Mouse (Mus musculus) gastrocnemius, postnatal 25 days (tissue): ENCODE measurements at regions not wholly inside any gene's neighbourhood (a gene's known extent, or its start where the extent isn't known, plus 50 kb on each side); places are given as distances from the start of the nearest gene placed in this dataset.

ENCODE experiments used
- DNase-seq: peaks from one replicate; pipeline ENCODE4 v3.0.0; 2022

DNA sequence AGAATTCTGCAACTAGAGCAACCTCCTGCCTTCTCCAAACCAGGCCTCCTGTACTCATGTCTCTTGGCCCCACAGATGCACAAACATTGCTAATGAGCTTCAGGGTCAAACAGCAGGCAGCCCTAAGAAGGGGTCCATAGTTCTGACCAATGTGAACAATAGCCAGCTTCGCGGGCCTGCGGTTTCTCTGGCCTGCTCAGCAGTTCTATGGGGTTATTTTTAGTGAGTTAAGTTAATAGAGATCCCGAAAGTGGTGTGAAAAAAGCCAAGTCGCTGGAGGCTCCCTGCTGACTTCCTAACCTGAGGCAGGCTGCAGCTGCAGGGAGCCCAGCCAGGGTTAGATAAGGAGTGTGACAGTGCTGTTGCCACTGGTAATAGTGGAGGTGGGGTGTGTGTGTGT, 106.6 kb downstream of the Pdcd6ip start:
- no peak for DNase-seq

DNA sequence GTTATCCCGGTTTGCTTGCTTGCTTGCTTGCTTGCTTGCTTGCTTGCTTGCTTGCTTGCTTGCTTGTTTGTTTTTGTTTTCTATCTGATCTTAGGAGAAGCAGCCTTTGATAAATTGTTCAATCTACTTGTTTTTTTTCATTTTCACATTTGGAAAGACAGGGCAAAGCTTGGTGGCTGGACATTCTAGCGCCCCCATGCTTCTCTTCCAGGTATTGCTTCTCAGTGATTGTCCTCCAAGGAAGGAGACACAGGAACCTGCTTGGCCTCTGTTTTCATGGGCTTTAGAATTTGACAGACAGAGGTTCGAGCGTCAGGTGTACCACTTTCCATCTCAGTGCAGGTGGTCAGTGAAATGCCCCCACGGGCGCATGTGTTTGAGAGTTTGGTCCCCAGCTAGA, 120.8 kb downstream of the Pdcd6ip start:
- DNase-seq = no peak

DNA sequence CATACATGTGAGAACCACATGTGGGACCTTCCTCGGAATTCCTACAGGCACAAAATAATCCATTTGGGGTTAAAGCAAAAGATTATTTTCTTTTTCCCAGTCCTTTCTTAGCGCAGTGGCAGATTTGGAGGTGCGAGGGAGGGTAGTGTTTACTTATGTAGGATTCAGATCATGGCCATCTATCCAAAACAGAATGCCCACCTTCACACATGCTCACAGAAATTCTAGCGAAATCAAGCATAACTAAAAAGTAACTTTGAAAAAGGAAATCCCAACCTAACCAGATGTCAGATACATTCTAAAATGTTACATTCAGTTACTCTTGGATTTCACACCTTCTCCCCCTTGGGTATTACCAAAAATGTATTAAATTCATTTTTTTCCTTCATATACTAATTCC, 121.6 kb downstream of the Pdcd6ip start:
- no peak for DNase-seq

DNA sequence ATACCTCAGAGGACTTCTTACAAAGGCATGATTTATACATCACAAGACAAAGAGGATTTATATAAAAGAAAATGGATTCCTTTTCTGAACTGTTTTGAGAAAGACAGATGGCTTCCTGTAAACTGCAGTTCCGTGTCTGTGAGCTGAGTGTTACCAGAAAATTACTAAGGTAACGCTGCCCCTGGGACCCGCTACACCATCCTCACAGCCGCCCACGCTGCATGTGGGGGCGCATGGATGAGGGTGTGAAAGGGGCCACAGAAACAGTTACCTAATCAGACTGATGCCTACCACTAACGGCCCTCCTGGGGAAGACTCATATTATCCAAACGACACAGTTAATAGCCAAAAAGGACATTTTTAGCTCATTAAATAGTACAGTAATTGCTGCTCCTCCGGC, 129.8 kb downstream of the Pdcd6ip start:
- DNase-seq = no peak

DNA sequence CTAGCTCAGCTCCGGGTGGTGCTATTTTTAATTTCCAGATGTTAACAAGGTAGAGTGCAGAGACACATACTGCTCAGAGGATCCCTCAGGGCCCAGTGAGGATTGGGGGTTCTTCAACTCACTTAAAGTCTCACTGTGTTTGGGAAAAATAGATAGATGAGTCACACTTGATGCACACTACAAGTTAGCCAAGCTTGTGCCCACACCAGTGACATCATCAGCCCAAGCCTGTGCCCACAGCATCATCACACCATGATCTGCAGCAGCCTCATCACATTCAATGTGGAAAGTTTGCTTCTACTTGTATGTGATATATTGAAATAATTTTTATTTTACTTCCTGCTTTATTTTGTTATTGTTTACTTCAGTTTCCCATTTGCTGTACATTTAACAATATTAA, 139.2 kb downstream of the Pdcd6ip start:
- DNase-seq = no peak

DNA sequence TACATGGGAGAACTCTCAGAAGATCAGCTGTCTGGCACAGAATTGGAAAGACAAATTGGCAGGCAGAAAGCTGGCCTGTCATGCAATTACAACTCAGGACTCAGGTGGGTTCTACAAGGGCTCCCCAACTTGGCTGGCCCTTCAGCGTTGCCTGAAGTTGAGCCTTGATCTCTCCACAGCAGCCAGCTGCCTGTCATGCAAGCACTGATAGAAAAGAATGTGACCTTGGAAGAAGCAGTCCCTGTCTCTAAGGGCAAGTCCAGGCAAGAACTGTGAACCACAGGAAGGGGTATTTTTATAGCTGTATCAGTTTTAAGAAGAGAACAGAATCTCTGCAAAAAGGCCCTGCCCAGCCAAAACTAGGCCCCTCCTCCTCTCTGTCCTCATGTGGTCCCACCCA, 140.4 kb downstream of the Pdcd6ip start:
- no peak for DNase-seq

DNA sequence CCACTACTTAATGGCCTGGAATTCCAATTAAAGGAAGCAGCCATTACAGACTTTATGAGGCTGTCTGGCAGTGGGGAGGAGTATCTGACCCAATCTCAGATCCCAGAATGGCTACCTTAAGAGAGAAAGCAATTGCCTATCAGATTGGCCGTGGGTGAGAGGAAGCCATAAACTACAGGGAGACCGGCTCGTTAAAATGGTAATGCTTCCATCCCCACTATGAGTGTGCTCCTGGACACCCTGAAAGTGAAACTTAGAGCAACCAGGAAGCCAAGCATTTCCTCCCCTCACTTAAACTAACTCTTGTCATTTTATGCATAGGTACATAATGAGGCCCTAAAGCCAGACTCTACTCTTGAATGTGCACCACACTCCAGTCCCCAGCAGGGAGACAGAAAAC, 141.4 kb downstream of the Pdcd6ip start:
- DNase-seq = no peak

DNA sequence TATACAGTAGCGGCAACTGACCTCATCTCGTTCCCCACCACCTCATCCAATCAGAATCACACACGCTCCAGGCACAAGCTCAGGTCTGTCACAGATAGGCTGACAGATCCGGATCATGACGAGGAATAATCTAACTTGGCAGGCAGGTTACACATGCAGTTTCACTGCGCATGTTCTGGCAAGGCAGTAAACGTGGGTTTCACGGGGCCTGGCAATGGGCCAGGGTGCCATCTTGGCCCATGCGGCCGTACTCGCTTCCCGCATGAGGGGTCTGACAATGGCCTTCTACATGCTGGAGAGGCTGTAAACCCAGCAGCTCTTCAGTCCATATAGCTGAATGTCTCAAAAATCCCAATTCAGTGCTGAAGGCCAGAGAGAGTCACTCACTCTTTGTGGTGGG, 154.1 kb downstream of the Pdcd6ip start:
- DNase-seq = no peak

DNA sequence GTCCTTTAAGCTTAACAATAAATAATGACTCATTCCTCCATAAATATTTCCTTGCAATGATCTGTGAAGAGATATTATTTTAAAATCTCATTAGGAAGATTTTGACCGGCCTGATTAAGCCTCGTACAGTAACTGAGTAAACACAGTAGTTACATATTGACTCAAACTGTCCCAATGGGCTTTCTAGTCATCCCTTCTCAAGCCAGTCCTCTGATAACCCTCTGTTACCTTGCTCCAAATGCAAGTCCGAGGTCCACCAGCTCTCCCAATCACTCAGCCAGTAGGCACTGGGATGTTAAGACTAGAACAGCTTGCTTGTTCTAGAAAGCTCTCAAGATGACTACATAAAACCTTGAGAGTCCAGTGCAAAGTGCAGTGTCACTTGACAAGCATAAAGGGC, 160.6 kb downstream of the Pdcd6ip start:
- no peak for DNase-seq

DNA sequence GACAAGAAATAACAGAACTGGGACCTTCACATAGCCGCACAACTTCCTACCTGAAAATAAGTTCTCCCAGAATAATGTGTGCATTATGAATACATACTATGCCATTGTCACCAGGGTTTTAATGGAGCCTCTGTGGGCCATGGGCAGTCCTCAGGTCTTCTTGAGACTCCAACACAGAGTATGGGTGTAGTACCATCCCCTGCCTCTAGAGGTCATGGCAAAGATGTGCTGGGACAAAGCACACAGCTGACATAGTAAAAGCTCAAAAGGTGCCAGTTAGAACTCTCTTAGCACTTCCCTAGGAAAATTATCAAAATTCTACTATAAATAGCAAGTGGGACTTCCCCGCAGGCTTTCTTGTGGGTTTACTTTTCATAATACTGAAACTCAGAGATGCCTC, 179.5 kb downstream of the Pdcd6ip start:
- no peak for DNase-seq

DNA sequence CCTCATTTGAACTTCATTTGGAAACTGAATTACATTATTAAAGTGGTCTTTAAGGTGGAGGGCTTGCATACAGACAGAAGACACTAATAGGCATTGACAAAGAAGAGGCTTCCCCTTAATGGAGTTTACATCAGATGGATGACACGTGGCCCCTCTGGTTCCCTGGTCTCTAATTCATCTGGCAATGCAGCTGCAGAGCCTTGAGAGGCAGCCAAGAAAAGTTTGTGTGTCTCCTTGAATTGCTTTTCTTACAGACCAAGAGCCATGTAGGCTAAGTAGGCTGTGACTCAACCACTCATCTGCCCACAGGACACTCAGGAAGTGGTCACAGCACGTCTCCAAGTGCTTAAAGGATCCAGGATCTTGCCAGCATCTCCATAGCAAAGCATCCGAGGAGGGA, 183.8 kb downstream of the Pdcd6ip start:
- no peak for DNase-seq

DNA sequence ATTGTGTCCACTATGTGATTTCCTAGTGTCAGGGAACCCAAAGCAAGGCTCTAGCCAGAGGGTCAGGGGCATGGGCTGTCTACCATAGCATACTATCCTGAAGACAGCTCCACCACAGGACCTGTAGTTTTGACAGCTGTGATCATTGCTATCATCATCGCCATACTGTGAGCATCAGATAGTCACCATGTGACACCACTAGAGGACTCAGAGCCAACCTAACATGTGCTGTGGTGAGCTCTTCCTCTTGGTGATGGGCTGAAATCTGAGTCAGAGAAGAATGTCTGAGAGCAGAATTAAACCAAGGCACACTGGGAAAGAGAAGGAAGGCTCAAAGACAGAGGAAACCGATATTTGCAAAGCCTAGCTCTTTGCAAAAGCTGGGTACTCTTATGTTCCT, 184.9 kb downstream of the Pdcd6ip start:
- DNase-seq = no peak

DNA sequence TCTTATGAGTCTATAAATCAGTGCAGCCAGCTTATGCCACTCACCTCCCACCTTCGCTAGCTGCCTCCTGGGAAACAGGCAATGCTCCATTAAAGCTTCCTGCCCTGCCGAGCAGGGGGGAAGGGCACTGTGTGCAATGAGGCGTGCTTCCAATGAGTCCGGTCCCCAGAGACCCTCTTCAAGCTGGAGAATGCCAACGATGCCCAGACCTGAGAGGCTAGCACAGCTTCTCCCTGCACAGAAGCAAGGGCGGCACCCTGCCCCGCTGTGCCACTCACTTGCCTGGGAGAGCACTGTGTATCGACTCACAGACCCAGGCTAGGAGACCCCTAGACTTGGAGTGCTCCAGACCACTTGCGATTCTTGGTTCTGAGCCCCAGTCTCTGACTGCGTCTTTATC, 188.3 kb downstream of the Pdcd6ip start:
- no peak for DNase-seq

DNA sequence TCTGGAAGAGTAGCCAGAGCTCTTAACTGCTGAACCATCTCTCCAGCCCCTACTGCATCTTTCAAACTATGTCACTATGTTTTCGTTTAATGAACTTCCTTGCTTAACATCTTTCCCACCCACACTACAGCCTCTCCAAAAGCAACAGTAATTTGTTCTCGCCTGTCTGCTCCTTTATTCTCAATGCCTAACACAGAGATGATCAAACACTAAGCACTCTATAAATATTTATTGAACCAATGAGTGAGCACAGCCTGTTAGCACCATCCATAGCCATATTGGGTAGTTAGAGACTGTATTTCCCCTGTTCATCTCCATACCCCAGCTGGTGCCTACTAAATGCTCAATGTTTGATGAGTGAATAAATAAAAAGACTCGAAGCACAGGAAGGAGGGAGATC, 189.6 kb downstream of the Pdcd6ip start:
- no peak for DNase-seq

DNA sequence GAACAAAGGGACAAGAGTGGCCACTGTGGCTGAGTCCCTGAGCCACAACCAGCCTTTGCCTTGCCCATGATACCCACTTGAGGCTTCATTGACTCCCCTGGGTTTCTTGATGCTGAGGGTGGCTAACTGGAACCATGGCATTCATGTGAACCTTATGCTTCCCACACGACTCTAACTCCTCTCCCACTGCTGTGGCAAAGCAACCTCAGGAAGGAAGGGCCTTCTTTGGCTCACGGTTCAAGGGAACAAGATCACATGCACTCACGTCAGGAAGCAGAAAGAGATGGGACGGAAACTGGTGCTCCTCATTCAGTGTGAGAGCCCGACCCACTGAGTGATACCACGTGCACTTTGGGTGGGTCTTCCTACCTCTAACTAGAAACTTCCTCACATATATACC, 190.3 kb downstream of the Pdcd6ip start:
- no peak for DNase-seq

DNA sequence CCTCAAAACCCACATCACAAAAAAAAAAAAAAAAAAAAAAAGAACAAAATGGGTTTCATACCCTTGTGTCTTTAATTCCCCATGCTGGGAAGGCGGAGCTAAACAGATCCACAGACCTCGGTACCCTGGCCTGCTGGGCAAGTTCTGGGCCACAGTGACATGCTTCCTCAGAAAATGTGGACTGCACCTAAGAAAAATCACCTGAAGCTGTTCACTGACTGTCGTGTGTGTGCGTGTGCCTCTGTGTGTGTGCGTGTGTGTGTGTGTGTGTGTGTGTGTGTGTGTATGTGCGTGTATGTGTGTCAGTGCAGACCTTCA, 192.4 kb downstream of the Pdcd6ip start:
- no peak for DNase-seq

DNA sequence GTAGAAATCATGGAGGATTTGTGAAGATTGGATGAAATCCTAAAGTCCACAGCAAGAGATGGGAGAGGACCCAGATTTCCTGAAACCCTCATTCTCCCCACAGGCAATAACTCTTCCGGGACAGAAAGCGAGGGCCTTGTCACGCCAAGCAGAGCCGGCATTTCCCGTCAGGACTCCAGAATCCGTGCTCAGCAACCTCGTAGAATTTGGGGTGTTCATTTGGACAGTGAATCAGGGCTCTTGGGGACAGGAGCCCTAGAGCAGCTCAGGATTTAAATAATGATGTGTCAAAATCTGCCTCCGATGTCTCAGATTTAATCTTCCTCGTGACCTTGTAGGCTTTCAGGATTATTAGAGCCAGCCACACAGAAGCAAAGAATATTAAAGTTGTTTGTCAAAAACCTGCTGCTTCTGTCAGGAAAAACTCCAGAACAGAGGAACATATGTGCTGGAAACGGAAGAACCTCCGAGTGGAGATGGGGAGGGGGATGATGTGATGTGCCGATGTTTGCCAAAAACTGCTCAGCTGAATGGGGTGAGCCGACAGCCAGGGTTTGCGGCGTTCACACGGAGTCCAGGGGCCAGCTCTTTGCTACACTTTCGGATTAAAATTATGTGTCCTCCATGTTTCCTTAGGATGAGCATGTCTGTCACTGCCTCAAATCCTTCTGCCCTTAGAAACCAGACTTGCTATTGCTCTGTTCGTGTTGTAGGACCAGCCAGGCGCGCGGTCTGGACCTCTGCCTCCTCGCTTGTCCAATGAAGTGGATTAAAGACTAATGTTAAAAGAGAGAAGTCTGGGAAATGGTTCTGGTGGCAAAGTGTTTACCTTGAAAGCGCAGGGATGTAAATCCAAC, 193.0 kb downstream of the Pdcd6ip start:
- DNase-seq = no peak

DNA sequence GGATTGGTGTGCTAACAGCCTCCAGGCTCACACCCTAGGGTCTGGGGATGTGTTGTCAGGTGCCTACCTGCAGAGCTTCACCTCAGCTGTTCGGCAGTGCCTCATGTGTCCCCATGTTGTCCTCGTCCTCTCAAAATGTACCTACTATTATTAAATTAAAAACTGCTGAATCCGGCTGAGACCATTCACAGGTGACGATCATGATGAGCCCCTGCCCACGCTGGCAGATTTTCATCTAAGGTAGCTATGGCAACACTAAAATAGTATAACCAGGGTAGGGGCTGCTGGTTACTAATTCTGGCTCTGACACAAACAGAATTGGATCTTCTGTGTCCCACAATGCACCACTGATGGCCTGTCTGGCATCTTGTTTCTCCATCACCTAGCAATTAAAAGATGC, 196.8 kb downstream of the Pdcd6ip start:
- DNase-seq = no peak

DNA sequence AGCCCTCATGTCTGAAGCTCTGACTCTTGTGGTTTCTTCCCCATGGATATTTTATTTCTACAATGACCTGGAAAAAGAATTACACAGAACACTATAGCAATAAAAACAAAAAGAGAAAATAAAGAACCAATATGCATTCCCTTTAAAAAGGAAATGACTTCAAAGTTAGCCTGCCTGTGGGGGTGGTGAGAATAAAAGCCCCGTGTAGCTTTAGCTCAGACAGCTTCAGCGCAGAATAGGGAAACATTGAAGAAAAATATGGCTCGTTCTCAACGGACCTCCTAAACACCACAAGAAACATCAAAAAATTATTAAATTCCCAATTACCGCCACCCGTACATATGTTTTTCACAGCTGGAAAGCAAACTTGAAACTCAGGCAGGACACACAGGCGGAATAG, 198.7 kb downstream of the Pdcd6ip start:
- DNase-seq = no peak

DNA sequence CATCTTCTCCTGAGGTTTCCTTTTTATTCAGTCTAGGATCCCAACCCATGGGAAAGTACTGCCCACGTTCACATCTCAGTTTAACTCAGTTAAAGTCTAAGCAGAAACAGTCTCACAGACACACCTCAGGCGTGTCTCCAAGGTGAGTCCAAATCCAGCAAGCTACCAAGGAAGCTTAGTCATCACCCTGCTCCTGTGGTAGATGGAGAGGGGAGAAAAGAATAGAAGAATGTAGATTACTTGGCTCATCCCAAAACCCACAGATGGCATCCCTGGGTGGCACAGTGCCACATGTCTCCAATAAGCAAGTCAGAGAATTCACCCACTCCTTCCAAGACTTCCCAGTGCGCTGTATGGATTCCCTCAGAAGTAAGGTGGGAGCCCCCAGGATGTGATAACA, 199.2 kb downstream of the Pdcd6ip start:
- DNase-seq = no peak

DNA sequence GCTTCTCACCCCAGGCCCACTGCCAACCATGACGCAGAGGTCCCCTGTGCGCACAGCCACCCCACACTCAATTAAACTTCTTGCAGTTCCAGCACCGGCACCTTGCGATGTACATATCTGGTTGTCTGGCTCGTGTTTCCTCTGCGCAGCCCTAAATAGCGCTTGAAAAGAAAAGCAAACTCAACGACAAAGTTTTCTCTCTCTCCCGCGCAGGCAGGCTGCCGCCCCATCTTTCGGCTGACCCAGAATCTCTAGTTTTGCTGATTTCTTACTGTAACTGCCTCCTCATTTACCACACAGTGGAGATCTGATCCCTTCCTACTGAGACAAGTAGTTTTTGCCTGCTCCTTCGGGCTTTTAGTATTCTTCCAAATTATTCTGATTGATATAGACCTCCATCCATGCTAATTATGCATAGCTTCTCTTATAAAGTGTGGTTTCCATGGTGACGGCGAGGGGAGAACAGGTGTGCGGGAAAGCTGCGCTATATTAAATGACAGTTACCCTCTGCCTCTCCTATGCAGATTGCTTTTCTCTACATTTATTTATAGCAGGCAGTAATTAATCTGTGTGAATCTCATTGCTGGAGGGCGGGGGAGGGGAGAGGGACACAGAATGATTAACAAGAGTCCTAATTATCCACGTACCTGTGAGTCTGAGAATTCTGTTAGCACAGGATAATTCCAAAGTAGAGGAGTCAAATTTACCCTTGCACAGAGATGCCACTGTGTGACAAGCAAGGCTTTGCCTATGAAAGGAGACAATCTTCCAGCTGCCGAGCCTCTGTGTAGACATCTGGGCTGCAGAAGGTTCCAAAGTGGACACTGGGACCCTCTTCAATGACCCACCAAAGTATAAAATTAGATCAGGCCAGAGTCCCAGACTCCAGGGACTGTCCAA, 200.2 kb downstream of the Pdcd6ip start:
- DNase-seq = no peak

DNA sequence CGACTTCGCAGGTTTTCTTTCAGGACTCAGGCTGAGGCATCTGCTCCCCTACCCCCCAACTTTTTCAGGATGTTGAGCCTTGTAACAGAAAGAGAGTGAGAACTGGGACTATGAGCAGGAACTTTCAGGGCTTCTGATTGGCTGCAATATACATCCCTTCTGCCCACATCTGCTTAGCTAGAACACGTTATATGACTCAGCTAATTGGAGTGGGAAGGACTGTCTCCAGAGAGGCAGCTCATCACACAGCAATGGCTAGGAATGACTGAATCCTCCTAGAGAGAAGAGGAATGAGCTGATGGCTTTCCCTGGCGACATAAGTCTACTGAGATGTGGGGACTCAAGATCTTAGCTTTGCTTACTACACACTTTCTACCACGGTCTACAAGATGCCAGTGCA, 208.8 kb downstream of the Pdcd6ip start:
- no peak for DNase-seq

DNA sequence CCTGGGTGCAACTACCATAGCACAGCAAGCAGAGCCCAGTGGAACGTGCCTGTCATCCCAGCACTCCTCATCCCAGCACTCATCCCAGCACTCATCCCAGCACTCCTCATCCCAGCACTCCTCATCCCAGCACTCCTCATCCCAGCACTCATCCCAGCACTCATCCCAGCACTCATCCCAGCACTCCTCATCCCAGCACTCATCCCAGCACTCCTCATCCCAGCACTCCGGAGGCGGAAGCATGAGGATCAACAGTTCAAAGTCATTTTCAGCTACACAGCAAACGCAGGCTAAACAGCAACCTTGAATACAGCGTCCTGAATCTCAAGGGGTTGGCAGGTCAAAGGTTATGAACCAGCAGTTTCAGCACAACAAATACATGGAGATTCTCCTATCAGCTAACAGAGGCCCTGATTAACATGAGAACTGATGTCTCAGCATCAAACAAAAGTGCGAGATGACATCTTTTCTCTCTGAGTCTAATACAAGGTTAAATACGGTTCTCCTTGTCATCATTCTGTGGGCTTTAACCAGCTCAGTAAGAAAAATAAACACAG, 211.8 kb downstream of the Pdcd6ip start:
- no peak for DNase-seq

DNA sequence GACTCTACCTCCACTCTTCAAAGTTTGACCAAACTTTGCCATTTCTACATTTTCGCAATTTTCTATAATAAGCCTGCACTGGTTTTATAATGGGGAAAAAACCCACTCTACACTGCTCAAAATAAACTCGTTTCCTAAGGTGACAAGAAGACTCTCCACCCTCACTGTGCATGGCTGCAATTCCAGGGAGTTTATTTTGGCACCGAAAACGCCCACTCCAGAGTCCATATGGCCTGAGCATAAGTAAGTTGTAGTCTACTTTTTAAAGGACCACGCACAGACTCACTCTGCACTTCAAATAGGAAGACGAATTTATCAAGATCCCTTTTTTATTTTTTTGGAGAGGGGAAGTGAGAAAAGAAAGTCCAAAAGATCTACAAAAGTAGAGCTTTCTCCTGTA, 219.4 kb downstream of the Pdcd6ip start:
- no peak for DNase-seq
